Mouse (Mus musculus) erythroid progenitor cell, adult 5-6 weeks (primary cell): ENCODE data around the gene Atp6v1f. TPM values are rescaled to one million over a fixed set of nuclear protein-coding genes. Genes with fewer than 3 reads are reported as not detected.

ENCODE experiments used
- ATAC-seq: replicated peaks from 2 replicates; pipeline ENCODE4 v1.8.0; 2016; ENCODE audit warnings: moderate number of reproducible peaks, mild to moderate bottlenecking, moderate TSS enrichment, inconsistent platforms; ENCODE audit not compliant: poor library complexity, low FRiP score, severe bottlenecking
- total RNA-seq, 2 experiments: library from RNA; stranded (forward) in 1 of 2; stranded (reverse) in 1 of 2; fragments of 150-400 nt in 1 of 2; fragments of 186-747, 209-891 nt in 1 of 2; gene quantifications; 2 replicates each; pipeline versions ENCODE4 v1.2.3 to v1.2.4; 2015 to 2017; ENCODE audit warnings: low replicate concordance in 2 of 2

The Atp6v1f gene
- 66.7 and 71.7 TPM in 2 replicates for total RNA-seq (2015; ENCODE audit: low replicate concordance)
- 24.1 and 45.5 TPM in 2 replicates for total RNA-seq (2017; ENCODE audit: low replicate concordance)

DNA sequence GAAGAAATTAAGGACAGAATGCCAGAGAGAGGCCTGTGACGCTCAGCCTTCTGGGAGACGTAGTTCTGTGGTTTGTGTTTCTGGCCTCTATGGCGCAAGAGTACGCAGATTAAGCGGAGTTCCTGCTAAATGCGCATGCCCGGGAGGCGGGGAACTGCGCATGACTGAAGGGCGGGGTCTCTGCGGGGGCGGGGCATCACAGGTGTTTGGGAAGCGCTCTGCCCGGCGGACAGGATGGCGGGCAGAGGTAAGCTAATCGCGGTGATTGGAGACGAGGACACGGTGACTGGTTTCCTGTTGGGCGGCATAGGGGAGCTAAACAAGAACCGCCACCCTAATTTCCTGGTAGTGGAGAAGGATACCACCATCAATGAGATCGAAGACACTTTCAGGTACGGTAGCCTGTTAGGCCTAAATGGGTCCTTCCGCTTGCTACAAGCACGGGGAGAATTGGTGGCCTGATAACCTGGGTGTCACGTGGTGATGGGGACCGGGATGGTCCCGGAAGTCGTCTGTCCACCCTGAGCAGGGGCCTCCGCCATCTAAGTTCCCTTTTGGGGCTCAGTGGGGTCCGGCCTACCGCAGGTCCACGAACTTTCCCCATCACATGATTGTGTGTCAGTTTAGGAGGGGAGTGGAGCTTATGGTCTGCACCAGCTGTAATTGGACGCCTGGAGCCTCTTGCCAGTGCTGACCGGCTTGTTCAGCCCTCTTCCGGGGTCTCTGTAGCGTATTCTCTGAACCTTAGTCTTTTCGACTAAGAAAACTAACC is at the start of gene Atp6v1f:
Gene Atp6v1f (plus strand): TSS at position 136 of the 772 bp plus-strand sequence.
- ATAC-seq = peak; percentile 96

DNA sequence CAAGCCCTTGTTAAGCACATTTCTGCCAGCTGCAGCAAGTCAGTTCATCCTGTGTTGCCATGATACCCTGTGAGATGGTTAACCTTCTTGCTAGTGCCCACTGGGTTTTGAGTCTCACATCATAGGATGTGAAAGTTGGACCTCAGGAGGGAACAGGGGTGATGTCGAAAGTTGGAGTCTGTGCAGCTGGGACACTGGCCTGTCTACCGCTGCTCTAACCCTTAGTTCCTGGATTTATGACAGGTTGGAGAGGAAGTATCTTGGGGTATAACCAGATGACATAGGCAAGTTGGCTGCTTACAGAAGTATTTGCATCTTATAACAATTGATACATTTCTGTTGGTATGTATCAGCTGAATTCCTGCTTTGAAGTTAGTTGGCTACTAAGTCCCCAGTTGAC is 46.9 kb upstream of the Atp6v1f start:
- no peak for ATAC-seq

DNA sequence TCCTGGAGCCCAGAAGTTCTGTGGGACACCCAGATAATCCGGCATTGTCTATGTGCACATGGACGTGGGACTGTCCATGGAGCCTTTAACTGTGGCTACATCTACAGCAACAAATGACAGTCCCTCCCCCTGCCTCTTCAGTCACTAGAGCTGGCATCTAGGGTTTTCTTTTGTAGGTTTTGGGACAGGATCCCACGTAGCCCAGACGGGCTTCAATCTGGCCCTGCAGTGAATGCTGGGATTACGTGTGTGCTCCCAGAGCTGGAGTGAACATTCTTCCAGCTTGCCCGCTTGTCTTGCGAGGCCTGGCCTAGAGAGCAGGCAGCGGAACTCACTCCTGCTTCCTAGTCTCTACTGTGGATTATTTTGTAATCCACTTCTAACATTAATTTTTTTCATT is 42.4 kb upstream of the Atp6v1f start:
- no peak for ATAC-seq

DNA sequence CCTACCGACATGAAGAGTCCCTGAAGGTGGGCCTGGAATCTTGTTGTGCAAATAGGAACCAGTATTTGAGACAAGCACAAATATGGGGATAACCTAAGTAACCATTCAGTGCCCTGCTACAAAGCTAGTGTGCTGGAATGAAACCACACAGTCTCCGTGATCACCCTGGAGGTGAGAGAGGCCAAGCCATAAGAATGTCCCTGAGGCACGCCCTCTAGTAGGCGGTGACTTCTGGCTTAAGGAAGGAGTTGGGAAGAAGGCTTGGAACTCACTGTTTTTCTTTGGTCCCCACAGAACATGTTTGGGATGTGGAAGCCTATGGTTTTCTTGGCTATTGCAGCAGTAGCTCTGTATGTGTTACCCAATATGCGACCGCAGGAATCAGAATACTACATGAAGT is 41.2 kb upstream of the Atp6v1f start:
- no peak for ATAC-seq

DNA sequence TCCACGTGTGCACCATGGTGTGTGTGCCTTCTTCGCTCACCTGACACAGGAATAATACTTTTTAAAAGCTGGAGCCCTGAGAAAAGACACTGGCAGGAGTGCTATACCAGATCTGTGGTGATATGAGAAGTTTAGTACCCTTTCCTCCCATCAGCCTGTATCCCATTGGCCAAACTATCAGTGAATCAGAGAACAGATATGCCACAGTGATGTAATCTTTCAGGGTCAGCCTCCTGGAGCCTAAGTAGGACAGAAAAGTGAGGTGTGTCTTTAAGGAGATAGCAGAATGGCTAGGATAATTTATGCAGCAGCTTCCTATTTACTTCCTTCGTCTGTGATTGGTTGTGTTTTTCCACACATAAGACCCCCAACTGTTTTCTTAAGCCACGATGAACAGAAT is 39.3 kb upstream of the Atp6v1f start:
- ATAC-seq = no peak

DNA sequence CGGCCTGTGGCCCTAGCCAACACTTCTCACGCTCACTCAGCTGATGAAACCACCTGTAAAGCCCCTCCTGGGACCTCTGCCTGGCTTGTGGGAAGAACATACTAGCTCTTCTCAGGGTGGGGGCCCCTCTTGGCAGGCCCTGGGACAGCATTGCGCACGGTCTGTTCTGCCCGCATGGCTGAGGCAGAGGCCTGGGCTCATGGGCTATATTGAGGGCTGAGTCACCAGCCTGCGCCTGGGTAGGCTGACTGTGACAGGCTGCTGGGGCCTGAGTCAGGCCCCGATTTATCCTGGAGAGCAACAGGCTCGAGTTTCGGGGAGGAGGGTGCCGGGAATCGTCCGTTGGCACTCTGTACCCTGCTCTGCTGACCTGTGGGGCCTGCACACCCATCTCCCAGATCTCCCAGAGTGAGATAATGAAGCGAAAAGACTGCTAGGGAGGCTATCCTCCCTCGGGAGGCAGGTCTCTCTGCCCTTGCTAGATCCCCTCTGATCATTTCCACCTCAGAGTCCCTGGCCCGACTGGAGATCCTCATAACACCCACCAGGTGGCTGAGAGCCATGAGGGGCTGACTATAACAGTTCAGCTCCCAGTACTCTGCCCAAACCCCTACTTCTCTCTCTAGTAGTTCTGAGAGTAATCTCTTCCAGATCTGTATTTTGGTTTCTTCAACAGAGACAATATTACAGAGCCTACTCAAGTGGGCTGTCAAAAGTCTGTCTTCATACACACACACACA is 36.7 kb upstream of the Atp6v1f start:
- ATAC-seq = no peak

DNA sequence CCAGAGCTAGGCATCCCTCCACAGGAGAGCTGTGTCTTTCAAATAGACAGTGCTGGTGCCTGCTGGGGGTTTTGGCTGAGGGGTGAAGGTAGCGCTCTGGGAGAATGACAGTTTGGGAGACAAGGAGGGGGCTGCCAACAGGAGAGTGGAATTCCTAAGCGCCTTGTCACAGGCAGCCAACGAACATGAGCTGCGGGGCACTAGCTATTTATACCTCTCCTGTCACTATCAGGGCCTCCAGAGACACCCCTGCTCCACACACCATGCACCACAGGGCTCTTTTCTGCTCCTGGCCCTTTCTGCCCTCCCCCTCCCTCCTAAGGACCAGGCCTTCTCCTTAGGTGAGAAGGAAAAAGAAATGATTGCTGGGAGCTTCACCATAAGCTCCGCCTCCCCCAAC is 36.0 kb upstream of the Atp6v1f start:
- ATAC-seq = no peak

DNA sequence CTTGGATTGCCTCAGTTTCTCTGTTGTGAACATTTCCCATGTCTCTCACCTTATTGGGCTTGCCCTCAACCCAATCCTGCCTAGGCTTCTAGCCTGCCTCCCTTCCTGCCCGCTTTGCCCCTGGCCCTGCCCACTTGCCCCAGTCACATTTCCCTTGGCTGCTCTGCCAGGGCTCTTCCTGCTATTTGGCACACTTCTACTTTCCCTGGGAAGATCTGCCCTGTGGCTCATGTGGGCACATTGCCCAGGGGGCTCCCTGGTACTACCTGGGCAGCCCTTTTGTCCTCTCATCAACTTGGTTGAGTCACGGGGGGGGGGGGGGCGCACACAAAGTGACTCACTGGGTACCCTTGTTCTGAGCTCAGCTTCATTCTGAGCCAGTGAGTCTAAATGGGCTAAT is 35.4 kb upstream of the Atp6v1f start:
- ATAC-seq = no peak

DNA sequence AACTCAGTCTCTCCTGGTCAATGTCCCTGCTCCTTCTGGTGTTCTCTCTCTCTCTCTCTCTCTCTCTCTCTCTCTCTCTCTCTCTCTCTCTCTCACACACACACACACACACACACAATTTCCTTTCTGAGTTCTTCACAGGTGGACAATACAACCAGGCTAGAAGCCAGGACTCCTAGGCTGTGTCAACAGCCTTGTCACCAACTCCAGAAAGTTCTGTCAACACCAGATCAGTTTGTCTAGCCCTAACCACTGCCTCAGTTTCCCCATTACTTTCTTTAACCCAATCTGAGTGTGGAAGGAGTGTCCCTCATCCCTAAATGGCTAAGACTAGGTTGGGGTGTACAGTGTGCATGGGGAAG is 34.9 kb upstream of the Atp6v1f start:
- no peak for ATAC-seq

DNA sequence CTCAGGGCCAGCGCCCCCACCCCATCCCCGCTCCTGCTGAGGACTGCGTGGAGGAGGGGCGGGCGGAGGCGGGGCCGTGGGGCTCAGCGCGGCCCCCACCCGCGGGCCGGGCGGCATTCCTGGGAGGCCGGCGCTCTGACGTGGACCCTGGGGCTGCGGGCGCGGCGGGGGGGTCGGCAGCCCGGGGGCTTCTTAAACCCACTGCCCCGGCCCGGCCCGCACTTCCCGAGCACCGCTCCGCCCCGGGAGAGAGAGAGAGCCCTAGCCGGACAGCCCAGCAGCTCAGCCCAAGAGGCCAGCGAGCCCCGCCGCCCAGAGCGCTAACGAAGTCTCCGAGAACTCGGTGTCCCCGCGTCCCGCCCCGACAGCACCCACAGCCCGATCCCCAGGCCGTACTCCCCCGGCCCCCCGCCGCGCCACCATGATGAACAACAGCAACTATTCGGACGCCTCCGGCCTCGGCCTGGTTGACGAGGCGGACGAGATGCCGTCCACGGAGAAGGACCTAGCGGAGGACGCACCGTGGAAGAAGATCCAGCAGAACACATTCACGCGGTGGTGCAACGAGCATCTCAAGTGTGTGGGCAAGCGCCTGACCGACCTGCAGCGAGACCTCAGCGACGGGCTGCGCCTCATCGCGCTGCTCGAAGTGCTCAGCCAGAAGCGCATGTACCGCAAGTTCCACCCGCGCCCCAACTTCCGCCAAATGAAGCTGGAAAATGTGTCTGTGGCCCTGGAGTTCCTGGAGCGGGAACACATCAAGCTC is 34.3 kb upstream of the Atp6v1f start, which contains the start of gene Flnc:
Gene Flnc (plus strand): TSS at position 219 of the 766 bp plus-strand sequence.
- no peak for ATAC-seq

DNA sequence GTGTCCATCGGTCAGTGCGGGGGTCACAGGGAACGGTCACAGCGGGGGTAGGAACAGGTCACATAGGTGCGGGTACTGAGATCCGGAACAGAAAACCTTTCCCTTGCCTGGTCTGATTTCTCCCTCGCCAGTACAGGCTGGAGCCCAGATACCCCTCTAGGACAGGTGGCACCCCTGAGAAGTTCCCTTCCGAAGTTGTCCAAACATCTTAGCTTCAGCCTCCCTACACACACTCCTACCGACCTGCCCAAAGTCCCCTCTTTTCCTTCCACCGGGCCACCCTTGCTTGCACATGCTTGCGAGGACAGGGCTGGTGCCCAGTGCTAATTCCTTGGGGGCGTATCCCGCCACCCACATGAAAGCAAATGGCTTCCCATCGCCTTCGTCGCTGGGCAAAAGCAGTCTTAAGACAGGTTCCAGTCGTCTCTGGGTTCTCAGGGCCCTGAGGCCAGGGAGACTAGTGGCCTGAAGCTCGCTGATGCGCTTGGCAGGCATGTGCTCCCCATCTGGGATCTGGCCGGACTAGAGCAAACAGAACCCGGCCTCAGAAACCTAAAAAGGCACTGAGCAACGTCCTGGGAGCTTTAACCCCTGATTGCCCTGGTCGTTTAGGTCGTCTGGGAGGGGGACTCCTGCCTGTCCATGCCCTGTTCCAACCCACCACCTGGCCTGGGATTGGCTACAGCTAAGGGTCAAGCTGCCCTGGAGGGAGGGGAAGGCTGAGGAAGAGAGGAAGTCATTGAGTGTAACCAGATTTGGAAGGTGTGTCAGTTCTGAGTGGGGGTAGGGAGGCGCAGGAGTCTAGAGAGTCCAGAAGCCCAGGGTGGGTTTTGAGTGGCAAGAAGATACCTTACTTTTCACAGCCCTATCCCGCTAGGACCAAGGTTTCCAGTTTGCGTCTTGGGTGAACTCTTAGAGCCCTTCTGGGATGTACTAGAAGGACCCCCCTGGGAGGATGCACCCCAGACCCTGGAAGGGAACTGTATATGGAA is 33.4 kb upstream of the Atp6v1f start:
- ATAC-seq = no peak

DNA sequence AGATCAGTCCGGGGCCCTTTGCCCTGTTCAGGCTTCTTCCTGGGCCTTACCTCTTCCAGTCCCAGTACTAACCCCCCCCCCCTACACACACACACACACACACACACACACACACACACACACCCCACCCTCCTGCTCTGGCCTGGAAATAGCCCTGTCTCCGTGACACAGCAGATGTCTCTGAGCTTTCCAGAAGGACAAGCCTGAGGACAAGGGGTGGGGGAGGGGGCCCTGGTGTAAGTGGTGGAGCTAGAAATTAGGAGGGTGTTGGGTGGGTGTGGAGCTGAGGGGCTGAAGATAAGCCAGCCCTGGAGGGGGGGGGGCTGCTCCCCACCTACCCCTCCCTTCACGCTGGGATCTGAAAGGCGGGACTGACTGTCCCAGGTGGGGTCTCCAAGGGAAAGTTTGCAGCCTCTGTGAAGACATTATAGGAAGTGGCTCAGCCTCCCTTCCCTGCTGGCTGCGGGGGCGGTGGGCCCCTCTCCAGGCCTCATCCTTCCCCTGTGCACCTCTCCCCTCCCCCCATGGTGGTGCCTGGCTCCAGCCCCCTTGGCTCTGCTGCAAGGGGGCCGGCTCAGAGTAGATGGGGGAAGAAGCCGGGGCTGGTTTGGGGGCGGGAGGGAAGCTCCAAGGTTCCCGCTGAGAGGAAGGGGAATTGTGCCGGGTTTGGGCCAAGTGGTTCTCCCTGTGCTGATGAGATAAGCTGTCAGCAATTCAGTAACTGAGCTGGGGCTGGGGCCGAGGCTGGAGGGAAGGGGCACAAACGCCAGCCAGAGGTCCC is 32.4 kb upstream of the Atp6v1f start:
- no peak for ATAC-seq

DNA sequence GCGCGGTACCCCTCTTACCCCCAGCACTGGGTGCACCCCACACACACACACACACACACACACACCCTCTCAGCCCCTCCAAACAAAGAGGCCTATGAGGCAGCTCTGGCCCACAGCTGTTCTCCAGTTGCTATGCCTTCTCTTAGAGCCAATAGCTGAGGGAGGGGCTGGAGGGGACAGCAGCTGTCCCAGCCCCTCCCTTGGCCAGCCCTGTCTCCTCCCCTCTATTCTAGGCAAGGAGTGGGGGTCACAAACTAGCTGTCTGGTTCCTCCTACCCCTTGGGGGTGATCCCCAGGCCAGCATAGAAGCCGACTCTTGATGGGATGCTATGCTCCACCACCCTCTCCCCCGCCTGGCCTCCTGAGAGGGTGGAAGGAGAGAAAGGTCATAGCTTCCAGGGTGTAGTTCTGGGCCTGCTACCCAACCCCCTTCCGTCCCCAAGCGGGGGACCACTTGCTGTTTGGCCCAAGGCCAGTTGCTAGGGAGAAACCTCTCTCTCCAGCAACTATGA is 31.5 kb upstream of the Atp6v1f start:
- ATAC-seq = no peak

DNA sequence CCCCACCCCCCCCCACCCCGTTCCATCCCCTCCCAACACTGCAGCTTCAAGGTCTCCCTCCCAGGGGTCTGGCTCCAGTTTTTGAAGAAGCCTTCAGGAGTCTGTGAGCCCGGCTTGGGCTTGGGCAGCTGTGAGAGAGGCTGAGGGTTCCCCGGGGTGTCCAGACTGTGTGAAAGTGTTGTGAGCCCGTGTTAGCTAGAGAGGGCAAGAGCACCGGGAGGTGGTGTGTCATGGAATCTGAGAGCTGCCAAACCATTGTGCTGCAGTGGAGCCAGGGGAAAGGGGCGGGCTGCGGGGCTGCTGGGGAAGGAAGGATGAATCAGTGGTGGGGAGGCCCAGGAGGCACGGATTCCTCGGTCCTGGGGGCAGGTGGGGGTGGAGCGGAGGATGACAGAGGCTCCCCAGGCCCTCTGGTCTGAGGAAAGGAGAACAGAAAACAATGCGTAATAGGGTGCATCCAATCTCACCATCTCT is 31.0 kb upstream of the Atp6v1f start:
- ATAC-seq = no peak

DNA sequence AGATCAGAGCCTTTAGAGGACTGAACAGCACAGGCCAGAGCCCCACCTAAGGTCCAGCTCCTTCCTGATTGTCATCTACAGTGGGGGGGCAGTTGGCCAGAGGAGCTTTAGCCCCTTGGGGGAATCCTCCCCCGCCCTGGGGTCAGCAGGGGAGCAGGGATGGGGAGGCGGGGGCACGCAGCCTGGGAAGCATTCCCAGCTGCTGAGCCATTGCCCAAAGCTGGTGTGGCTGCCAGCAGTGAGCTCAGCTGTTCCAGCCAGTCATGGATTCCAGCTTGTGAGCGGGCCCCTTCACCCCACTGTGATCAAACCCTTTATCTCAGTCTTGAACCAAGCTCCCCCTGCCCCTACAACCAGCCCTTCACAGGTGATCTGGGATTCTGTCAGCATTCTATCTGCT is 28.3 kb upstream of the Atp6v1f start:
- ATAC-seq = no peak

DNA sequence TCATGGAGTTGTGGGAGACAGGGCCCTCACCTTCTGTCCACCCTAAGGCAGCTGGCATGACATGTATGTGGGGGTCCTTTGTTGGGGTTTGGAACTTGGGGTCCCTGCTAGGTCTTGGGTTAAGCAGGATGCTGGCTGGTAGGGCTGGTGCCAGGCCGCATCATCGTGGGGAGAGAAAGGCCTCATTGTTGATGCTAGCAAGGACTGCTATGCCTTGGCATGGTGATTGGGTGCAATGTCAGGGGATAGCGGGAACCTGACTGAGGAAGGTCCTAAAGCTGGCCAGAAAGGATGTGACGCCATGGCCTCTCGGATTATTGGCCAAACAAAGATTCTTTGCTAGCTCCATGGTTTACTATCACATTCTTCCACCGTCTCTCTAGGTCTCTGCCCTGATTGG is 27.7 kb upstream of the Atp6v1f start:
- ATAC-seq = no peak

DNA sequence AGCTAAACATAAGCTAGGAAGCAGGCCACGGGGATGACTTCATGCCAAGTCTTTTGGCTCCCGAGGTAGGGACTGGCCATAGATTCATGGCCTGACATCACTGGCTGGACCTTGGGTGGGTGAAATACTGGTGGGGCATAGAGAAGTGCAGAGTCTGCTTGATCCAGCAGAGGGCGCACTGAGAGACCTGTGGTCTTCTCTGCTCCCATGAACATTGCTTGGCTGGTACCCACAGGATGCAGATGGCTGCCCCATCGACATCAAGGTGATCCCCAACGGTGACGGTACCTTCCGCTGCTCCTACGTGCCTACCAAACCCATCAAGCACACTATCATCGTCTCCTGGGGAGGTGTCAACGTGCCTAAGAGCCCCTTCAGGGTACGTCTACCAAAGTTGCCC is 22.7 kb upstream of the Atp6v1f start:
- ATAC-seq = no peak

DNA sequence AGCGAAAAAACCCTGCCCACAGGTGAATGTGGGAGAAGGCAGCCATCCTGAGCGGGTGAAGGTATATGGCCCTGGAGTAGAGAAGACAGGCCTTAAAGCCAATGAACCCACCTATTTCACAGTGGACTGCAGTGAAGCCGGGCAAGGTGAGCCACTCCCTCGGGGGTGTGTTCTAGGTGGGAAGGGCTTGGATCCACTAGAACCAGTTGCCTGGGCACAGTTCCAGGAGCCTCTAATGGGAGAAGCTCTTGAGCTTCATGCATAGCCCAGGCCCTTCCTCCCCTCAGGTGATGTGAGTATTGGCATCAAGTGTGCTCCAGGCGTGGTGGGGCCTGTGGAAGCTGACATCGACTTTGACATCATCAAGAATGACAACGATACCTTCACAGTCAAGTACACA is 22.2 kb upstream of the Atp6v1f start:
- ATAC-seq = no peak
